Mouse (Mus musculus) lung, postnatal 0 days (tissue): ENCODE data around the gene Map2k5. TPM values are rescaled to one million over a fixed set of nuclear protein-coding genes. Genes with fewer than 3 reads are reported as not detected.

Experiments
- ATAC-seq: fragments of 200-750 bp; cut with Nextera tagmentation; 2 replicates; pipeline ENCODE4 v1.8.0; 2017; ENCODE audit warnings: moderate library complexity
- DNase-seq: peaks from one replicate; pipeline ENCODE4 v3.0.0-alpha.2; 2016; ENCODE audit warnings: low spot score
- H3K27ac ChIP-seq: fragments of 300-500 bp; sonication (generic); 2 replicates; pipeline ENCODE4 v1.5.1; 2014; ENCODE audit warnings: antibody characterized with exemption, mild to moderate bottlenecking, low read length, mixed read lengths
- H3K27me3 ChIP-seq: fragments of 300-500 bp; sonication (generic); replicated peaks from 2 replicates; pipeline ENCODE4 v1.6.1; 2014; ENCODE audit warnings: low read length, mixed read lengths; ENCODE audit not compliant: insufficient read depth
- H3K36me3 ChIP-seq: fragments of 300-500 bp; sonication (generic); 2 replicates; pipeline ENCODE4 v1.6.1; 2014; ENCODE audit warnings: low read length, mixed read lengths; ENCODE audit not compliant: insufficient read depth
- H3K4me1 ChIP-seq: fragments of 300-500 bp; sonication (generic); 2 replicates; pipeline ENCODE4 v1.6.1; 2014; ENCODE audit warnings: antibody characterized with exemption, low read depth, low read length, mixed read lengths; ENCODE audit not compliant: insufficient read depth
- H3K4me2 ChIP-seq: fragments of 300-500 bp; sonication (generic); replicated peaks from 2 replicates; pipeline ENCODE4 v1.6.1; 2014; ENCODE audit warnings: low read depth, mild to moderate bottlenecking, low read length, moderate library complexity, mixed read lengths
- H3K4me3 ChIP-seq: fragments of 300-500 bp; sonication (generic); 2 replicates; pipeline ENCODE4 v1.5.1; 2014; ENCODE audit warnings: low read depth, low read length
- H3K9ac ChIP-seq: fragments of 300-500 bp; sonication (generic); replicated peaks from 2 replicates; pipeline ENCODE4 v1.6.1; 2014; ENCODE audit warnings: low read depth, mild to moderate bottlenecking
- H3K9me3 ChIP-seq: fragments of 300-500 bp; sonication (generic); 2 replicates; pipeline ENCODE4 v1.6.1; 2016; ENCODE audit warnings: low read length, mixed read lengths
- CTCF ChIP-seq: IDR thresholded peaks from 2 replicates; pipeline ENCODE4 v1.5.1; 2016; ENCODE audit warnings: antibody characterized with exemption, mild to moderate bottlenecking
- EP300 ChIP-seq: IDR thresholded peaks from 2 replicates; pipeline ENCODE4 v1.6.1; 2016; ENCODE audit warnings: antibody characterized with exemption, mild to moderate bottlenecking, control low read depth
- WGBS: fragments of 180-500 bp; shearing (Covaris S2); extraction: QIAGEN DNeasy Blood & Tissue Kit; methylation state at CpG from one replicate; pipeline ENCODE4 v1.1.7; 2014; 5-methylcytosine and 5-hydroxymethylcytosine counted together
- polyA plus RNA-seq: library from polyadenylated mRNA; unstranded; fragments of >200 nt; fragmentation: Nextera tagmentation; extraction: Ambion mirVana; gene quantifications from 2 replicates; pipeline ENCODE4 v1.2.1, GENCODE M21; 2015

The Map2k5 gene
- polyA plus RNA-seq = 21.5 and 23.1 TPM in 2 replicates

DNA sequence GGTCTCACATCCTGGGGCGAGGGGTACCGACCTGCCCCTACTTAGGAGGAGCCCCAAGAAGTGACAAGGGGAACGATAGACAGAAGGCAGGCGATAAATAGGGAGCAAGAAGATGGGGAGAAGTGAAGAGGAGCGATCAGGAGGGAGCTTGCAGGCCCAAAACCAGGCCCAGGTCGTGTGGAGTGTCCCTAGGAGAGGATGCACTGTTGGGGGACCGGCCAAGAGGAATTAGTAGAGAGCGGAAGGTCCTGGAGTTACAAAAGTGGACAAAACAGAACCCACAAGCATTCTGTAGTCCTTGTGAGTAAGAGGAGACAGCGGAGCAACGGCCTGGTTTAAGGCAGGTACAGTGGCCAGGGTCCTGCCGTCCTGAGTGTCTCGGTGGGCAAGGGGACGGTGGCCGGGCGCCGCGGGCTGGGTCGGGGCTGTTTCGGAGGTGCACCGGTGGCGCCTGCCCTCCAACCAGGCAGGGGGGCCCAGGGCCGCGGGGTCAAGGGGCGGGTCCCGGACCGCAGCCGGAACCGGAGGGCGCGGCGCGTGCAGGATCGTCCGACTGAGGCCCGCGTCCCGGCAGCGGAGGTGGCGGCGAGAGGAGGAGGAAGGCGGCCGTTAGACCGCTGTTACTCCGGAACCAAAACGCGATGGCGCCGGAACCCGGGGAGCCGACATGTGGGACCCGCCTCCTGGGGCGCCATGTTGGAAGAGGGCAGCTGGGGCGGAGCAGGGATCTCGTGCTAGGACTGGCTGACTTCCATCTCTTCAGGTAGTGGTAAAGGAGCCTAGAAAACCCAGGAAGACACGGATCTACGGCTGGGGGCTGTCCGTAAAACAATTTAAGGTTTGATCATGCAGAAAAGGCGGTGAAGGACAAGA lies at the start of gene Map2k5:
Gene Map2k5 (minus strand): TSS at position 633 of the 873 bp plus-strand sequence.
- under 1% methylated on average over 41 of the region's 58 CpGs for WGBS

DNA sequence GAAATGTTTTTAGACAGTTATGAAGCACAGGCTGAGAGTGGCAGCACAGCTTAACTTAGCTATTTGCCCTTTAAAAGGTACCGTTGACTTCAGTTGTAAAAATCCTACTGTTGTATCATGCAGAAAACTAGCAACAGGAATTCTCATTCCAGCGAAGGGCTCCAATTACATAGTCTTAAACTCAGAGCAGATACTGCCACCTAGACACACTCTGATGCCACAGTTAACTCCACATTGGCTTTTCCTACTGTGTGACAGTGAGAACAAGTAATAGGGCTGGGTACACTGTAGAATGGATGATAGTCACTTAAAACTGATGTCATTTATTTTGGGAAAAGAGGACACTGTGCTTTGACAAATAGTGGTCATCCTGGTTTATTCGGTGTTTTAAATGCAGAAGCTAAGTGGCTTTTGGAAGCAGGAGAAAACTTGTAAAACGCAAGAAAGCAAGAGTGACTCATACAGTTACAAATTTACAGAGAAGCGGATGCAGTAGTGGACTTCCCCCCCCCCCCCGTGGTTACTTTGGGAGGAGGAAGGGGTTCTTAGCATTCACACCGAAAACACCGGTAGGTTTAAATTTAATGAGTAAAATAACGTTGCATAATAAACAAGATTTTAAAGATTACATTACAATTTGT lies 43.5 kb upstream of the Map2k5 start:
- TF ChIP-seq CTCF (peak; percentile 18; the same call in 1 of the 2 replicates), EP300 (no peak)
- no peak overlapping the region for H3K4me2 ChIP-seq
- H3K27me3 ChIP-seq = no peaks in the 10 kb centered on the region
- H3K9ac ChIP-seq = no peak overlapping the region
- DNase-seq = no peak
- H3K9me3 ChIP-seq = no peaks in the 10 kb centered on the region
- H3K4me3 ChIP-seq = no peak overlapping the region
- H3K4me1 ChIP-seq = no peaks in the 10 kb centered on the region
- no peaks in the 10 kb centered on the region for H3K36me3 ChIP-seq
- no peak for ATAC-seq
- no peak overlapping the region for H3K27ac ChIP-seq
- 40% methylated on average over 9 of the region's 9 CpGs for WGBS

More for the DNA sequence above, at the start of gene Map2k5:
- TF ChIP-seq CTCF = no peak
- no peak for TF ChIP-seq EP300
- no peaks in the 10 kb centered on the region for H3K27me3 ChIP-seq
- H3K27ac ChIP-seq = peak within 1 kb of the TSS; percentile 90
- peaks cover 8% of the 10 kb centered on the region; the same call in 1 of the 2 replicates for H3K4me1 ChIP-seq
- H3K36me3 ChIP-seq = 0 out of 2 replicates have a peak, but pooled peaks cover 2% of the 10 kb centered on the region
- H3K4me3 ChIP-seq = peak within 1 kb of the TSS; percentile 80
- DNase-seq = peak; percentile 93
- peak; percentile 97 for ATAC-seq
- H3K9me3 ChIP-seq = no peaks in the 10 kb centered on the region
- H3K9ac ChIP-seq = peak within 1 kb of the TSS; percentile 72
- peak within 1 kb of the TSS; percentile 80 for H3K4me2 ChIP-seq

DNA sequence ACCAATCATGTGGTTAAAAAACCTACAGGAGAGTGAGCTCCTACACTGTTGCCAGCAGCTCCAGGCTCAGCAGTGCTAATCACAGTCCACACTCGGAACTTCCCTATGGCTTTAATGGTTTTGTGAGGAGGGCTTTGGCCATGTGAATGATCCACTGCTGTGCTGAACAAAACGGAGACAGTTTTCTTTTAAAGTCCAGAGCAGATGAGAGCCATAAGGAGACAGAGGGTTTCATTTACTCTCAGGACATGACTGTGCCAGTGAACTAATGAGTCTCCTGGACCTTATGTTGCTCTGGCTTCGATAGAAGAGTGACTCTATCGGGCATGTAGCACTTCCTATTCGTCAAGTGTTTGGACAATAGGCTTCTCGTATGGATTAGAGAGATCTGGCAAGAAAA lies 42.7 kb upstream of the Map2k5 start:
- Histone ChIP-seq H3K4me2 (no peak overlapping the region), H3K36me3 (no peaks in the 10 kb centered on the region), H3K4me1 (no peaks in the 10 kb centered on the region), H3K27ac (no peak overlapping the region), H3K4me3 (no peak overlapping the region), H3K9ac (no peak overlapping the region), H3K27me3 (no peaks in the 10 kb centered on the region), H3K9me3 (no peaks in the 10 kb centered on the region)
- WGBS = 49% methylated on average over 6 of the region's 6 CpGs
- DNase-seq = no peak
- no peak for TF ChIP-seq EP300
- no peak for TF ChIP-seq CTCF
- no peak for ATAC-seq

DNA sequence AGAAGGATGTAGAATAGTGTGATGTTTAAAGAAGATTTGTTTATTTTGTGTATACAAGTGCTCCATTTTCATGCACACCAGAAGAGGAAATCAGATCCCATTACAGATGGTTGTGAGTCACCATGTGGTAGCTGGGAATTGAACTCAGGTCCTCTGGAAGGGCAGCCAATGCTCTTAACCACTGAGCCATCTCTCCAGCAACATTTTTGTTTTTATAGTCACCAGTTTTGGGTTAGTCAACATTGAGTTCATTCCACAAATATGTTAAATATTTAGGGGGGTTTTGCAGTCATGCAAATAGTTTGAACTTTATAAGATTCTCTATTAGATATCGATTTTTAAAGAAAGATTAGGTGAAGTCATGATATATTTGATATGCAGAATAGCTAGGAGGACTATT lies 22.5 kb upstream of the Map2k5 start:
- Histone ChIP-seq H3K27ac (no peak overlapping the region), H3K4me3 (no peak overlapping the region), H3K9ac (no peak overlapping the region), H3K9me3 (no peaks in the 10 kb centered on the region), H3K4me1 (no peaks in the 10 kb centered on the region), H3K36me3 (no peaks in the 10 kb centered on the region), H3K27me3 (no peaks in the 10 kb centered on the region), H3K4me2 (no peak overlapping the region)
- TF ChIP-seq CTCF (no peak), EP300 (no peak)
- no peak for ATAC-seq
- DNase-seq = no peak
- WGBS = 83% methylated on average over 1 of the region's 1 CpGs

- peak; percentile 28 for ATAC-seq
- TF ChIP-seq CTCF (no peak), EP300 (no peak)
Measured at GRCm38 (mm10) chr9:63399463-63399815, 21.7 kb upstream of the Map2k5 start.

More at GRCm38 (mm10) chr9:63399463-63399815, 21.7 kb upstream of the Map2k5 start:
- Histone ChIP-seq H3K27ac (peak overlapping the region; percentile 82; the same call in 1 of the 2 replicates), H3K9me3 (no peaks in the 10 kb centered on the region), H3K27me3 (no peaks in the 10 kb centered on the region), H3K4me2 (peak overlapping the region; percentile 92), H3K9ac (peak overlapping the region; percentile 44; the same call in 1 of the 2 replicates), H3K4me3 (peak overlapping the region; percentile 77), H3K4me1 (no peaks in the 10 kb centered on the region), H3K36me3 (no peaks in the 10 kb centered on the region)
- no peak for DNase-seq
- 3% methylated on average over 8 of the region's 8 CpGs for WGBS
